Mouse (Mus musculus): ENCODE measurements around the gene Iars. TPM values are rescaled to one million over a fixed set of nuclear protein-coding genes. Genes with fewer than 3 reads are reported as not detected.

Gene Iars
- 79.2 and 85.3 TPM in 2 replicates for polyA plus RNA-seq (2014; fragmentation: Nextera tagmentation; extraction: Ambion mirVana)

- WGBS = 5% methylated on average over 26 of the region's 26 CpGs
- peaks cover 12% of the 10 kb centered on the region for H3K36me3 ChIP-seq (ENCODE audit: control insufficient read depth, insufficient read depth, low read length)
- H3K4me2 ChIP-seq (replicated peaks; ENCODE audit: low read depth, low read length) = peak within 1 kb of the TSS; percentile 67
- H3K9ac ChIP-seq (replicated peaks; ENCODE audit: low read depth, low read length) = peak within 1 kb of the TSS; percentile 76
- peaks cover 5% of the 10 kb centered on the region; the same call in 1 of the 2 replicates for H3K4me1 ChIP-seq (ENCODE audit: control insufficient read depth, insufficient read depth, low read length)
- no peaks in the 10 kb centered on the region for H3K9me3 ChIP-seq (ENCODE audit: control insufficient read depth, low read depth, low read length)
- peak within 1 kb of the TSS; percentile 74; the same call in 1 of the 2 replicates for H3K27ac ChIP-seq (ENCODE audit: low read length)
- H3K4me3 ChIP-seq (ENCODE audit: low read depth, low read length) = peak within 1 kb of the TSS; percentile 88
- H3K27me3 ChIP-seq (ENCODE audit: control insufficient read depth, insufficient read depth, low read length) = no peaks in the 10 kb centered on the region
- ATAC-seq (ENCODE audit: insufficient number of reproducible peaks, insufficient read depth, low FRiP score, low read depth) = peak; percentile 100
Observed at GRCm38 (mm10) chr13:49681351-49682232, at the start of gene Iars. Gene Iars, plus strand, starts transcription at chr13:49682100.

GRCm38 (mm10) chr13:49639965-49640364, 41.9 kb upstream of the Iars start:
- no peaks in the 10 kb centered on the region for H3K9me3 ChIP-seq (ENCODE audit: control insufficient read depth, low read depth, low read length)
- no peak overlapping the region for H3K9ac ChIP-seq (replicated peaks; ENCODE audit: low read depth, low read length)
- H3K4me3 ChIP-seq (ENCODE audit: low read depth, low read length) = no peak overlapping the region
- no peaks in the 10 kb centered on the region for H3K27me3 ChIP-seq (ENCODE audit: control insufficient read depth, insufficient read depth, low read length)
- H3K36me3 ChIP-seq (ENCODE audit: control insufficient read depth, insufficient read depth, low read length) = no peaks in the 10 kb centered on the region
- no peak for ATAC-seq (ENCODE audit: insufficient number of reproducible peaks, insufficient read depth, low FRiP score, low read depth)
- no peak overlapping the region for H3K27ac ChIP-seq (ENCODE audit: low read length)
- peaks cover 3% of the 10 kb centered on the region; the same call in 1 of the 2 replicates for H3K4me1 ChIP-seq (ENCODE audit: control insufficient read depth, insufficient read depth, low read length)
- 95% methylated on average over 2 of the region's 2 CpGs for WGBS
- H3K4me2 ChIP-seq (replicated peaks; ENCODE audit: low read depth, low read length) = no peak overlapping the region

GRCm38 (mm10) chr13:49642650-49643049, 39.2 kb upstream of the Iars start:
- no peaks in the 10 kb centered on the region for H3K36me3 ChIP-seq (ENCODE audit: control insufficient read depth, insufficient read depth, low read length)
- 70% methylated on average over 6 of the region's 6 CpGs for WGBS
- no peak for ATAC-seq (ENCODE audit: insufficient number of reproducible peaks, insufficient read depth, low FRiP score, low read depth)
- no peak overlapping the region for H3K27ac ChIP-seq (ENCODE audit: low read length)
- no peak overlapping the region for H3K9ac ChIP-seq (replicated peaks; ENCODE audit: low read depth, low read length)
- no peak overlapping the region for H3K4me3 ChIP-seq (ENCODE audit: low read depth, low read length)
- H3K4me2 ChIP-seq (replicated peaks; ENCODE audit: low read depth, low read length) = no peak overlapping the region
- peaks cover 3% of the 10 kb centered on the region; the same call in 1 of the 2 replicates for H3K4me1 ChIP-seq (ENCODE audit: control insufficient read depth, insufficient read depth, low read length)
- H3K9me3 ChIP-seq (ENCODE audit: control insufficient read depth, low read depth, low read length) = no peaks in the 10 kb centered on the region
- no peaks in the 10 kb centered on the region for H3K27me3 ChIP-seq (ENCODE audit: control insufficient read depth, insufficient read depth, low read length)

- Histone ChIP-seq H3K4me3 (ENCODE audit: low read depth, low read length) (no peak overlapping the region), H3K27ac (ENCODE audit: low read length) (0 out of 2 replicates have a peak overlapping the region, but pooled peaks have one; percentile 22), H3K27me3 (ENCODE audit: control insufficient read depth, insufficient read depth, low read length) (no peaks in the 10 kb centered on the region), H3K9me3 (ENCODE audit: control insufficient read depth, low read depth, low read length) (no peaks in the 10 kb centered on the region), H3K4me2 (replicated peaks; ENCODE audit: low read depth, low read length) (no peak overlapping the region), H3K9ac (replicated peaks; ENCODE audit: low read depth, low read length) (no peak overlapping the region), H3K4me1 (ENCODE audit: control insufficient read depth, insufficient read depth, low read length) (peaks cover 3% of the 10 kb centered on the region; the same call in 1 of the 2 replicates), H3K36me3 (ENCODE audit: control insufficient read depth, insufficient read depth, low read length) (no peaks in the 10 kb centered on the region)
- no peak for ATAC-seq (ENCODE audit: insufficient number of reproducible peaks, insufficient read depth, low FRiP score, low read depth)
Observed at GRCm38 (mm10) chr13:49643669-49644362, 38.1 kb upstream of the Iars start.

- H3K4me2 ChIP-seq (replicated peaks; ENCODE audit: low read depth, low read length) = no peak overlapping the region
- H3K27me3 ChIP-seq (ENCODE audit: control insufficient read depth, insufficient read depth, low read length) = no peaks in the 10 kb centered on the region
- WGBS = 48% methylated on average over 2 of the region's 2 CpGs
- peaks cover 3% of the 10 kb centered on the region; the same call in 1 of the 2 replicates for H3K4me1 ChIP-seq (ENCODE audit: control insufficient read depth, insufficient read depth, low read length)
- no peaks in the 10 kb centered on the region for H3K9me3 ChIP-seq (ENCODE audit: control insufficient read depth, low read depth, low read length)
- peak; percentile 56; the same call in 1 of the 2 replicates for ATAC-seq (ENCODE audit: insufficient number of reproducible peaks, insufficient read depth, low FRiP score, low read depth)
- H3K4me3 ChIP-seq (ENCODE audit: low read depth, low read length) = no peak overlapping the region
- H3K36me3 ChIP-seq (ENCODE audit: control insufficient read depth, insufficient read depth, low read length) = no peaks in the 10 kb centered on the region
- no peak overlapping the region for H3K9ac ChIP-seq (replicated peaks; ENCODE audit: low read depth, low read length)
- H3K27ac ChIP-seq (ENCODE audit: low read length) = peak overlapping the region; percentile 80
Observed at GRCm38 (mm10) chr13:49644731-49645529, 37.0 kb upstream of the Iars start.

GRCm38 (mm10) chr13:49646019-49646418, 35.9 kb upstream of the Iars start:
- H3K9me3 ChIP-seq (ENCODE audit: control insufficient read depth, low read depth, low read length) = no peaks in the 10 kb centered on the region
- no peak overlapping the region for H3K4me2 ChIP-seq (replicated peaks; ENCODE audit: low read depth, low read length)
- no peak for ATAC-seq (ENCODE audit: insufficient number of reproducible peaks, insufficient read depth, low FRiP score, low read depth)

GRCm38 (mm10) chr13:49651136-49651535, 30.8 kb upstream of the Iars start:
- no peaks in the 10 kb centered on the region for H3K36me3 ChIP-seq (ENCODE audit: control insufficient read depth, insufficient read depth, low read length)
- H3K4me3 ChIP-seq (ENCODE audit: low read depth, low read length) = no peak overlapping the region
- WGBS = 30% methylated on average over 2 of the region's 2 CpGs
- no peak overlapping the region for H3K27ac ChIP-seq (ENCODE audit: low read length)
- no peaks in the 10 kb centered on the region for H3K27me3 ChIP-seq (ENCODE audit: control insufficient read depth, insufficient read depth, low read length)
- no peaks in the 10 kb centered on the region for H3K9me3 ChIP-seq (ENCODE audit: control insufficient read depth, low read depth, low read length)
- H3K4me1 ChIP-seq (ENCODE audit: control insufficient read depth, insufficient read depth, low read length) = 0 out of 2 replicates have a peak, but pooled peaks cover 5% of the 10 kb centered on the region
- no peak for ATAC-seq (ENCODE audit: insufficient number of reproducible peaks, insufficient read depth, low FRiP score, low read depth)
- peak overlapping the region; percentile 59 for H3K4me2 ChIP-seq (replicated peaks; ENCODE audit: low read depth, low read length)
- no peak overlapping the region for H3K9ac ChIP-seq (replicated peaks; ENCODE audit: low read depth, low read length)

More at GRCm38 (mm10) chr13:49646019-49646418, 35.9 kb upstream of the Iars start:
- H3K4me3 ChIP-seq (ENCODE audit: low read depth, low read length) = no peak overlapping the region
- WGBS = 86% methylated on average over 1 of the region's 1 CpGs
- peaks cover 3% of the 10 kb centered on the region; the same call in 1 of the 2 replicates for H3K4me1 ChIP-seq (ENCODE audit: control insufficient read depth, insufficient read depth, low read length)
- no peak overlapping the region for H3K9ac ChIP-seq (replicated peaks; ENCODE audit: low read depth, low read length)
- H3K36me3 ChIP-seq (ENCODE audit: control insufficient read depth, insufficient read depth, low read length) = no peaks in the 10 kb centered on the region
- H3K27me3 ChIP-seq (ENCODE audit: control insufficient read depth, insufficient read depth, low read length) = no peaks in the 10 kb centered on the region
- no peak overlapping the region for H3K27ac ChIP-seq (ENCODE audit: low read length)
